Mouse (Mus musculus) G1E (cell line): Measurements from ENCODE around the gene Rpl36al. TPM values are rescaled to one million over a fixed set of nuclear protein-coding genes. Genes with fewer than 3 reads are reported as not detected.
"Not testable (repeated sequence)": the region's sequence is repeated elsewhere in the genome, so short reads cannot be mapped to it uniquely, and the experiment has no call there.

Experiments used
- ATAC-seq: 2 replicates; pipeline ENCODE4 v1.8.0; 2016; ENCODE audit warnings: mild to moderate bottlenecking; ENCODE audit not compliant: insufficient number of reproducible peaks, poor library complexity, low FRiP score, severe bottlenecking; ENCODE audit errors: extremely low read depth
- DNase-seq: peaks from one replicate; pipeline ENCODE4 v3.0.0; 2012; ENCODE audit warnings: low spot score
- H3K27me3 ChIP-seq: 2 replicates; pipeline ENCODE4 v1.6.1; 2012; ENCODE audit warnings: mild to moderate bottlenecking, low read length, inconsistent platforms; ENCODE audit not compliant: insufficient read depth
- H3K36me3 ChIP-seq: replicated peaks from 2 replicates; pipeline ENCODE3; 2012; ENCODE audit warnings: mild to moderate bottlenecking, inconsistent platforms
- H3K4me1 ChIP-seq: 2 replicates; pipeline ENCODE4 v1.6.1; 2012; ENCODE audit warnings: low read depth, low read length, inconsistent platforms, mixed read lengths; ENCODE audit not compliant: insufficient read depth
- H3K4me3 ChIP-seq: 2 replicates; pipeline ENCODE4 v1.5.1; 2012; ENCODE audit warnings: low read depth, mild to moderate bottlenecking, inconsistent platforms, low read length, moderate library complexity, mixed read lengths
- H3K9me3 ChIP-seq: replicated peaks from 2 replicates; pipeline ENCODE4 v1.6.1; 2012; ENCODE audit warnings: inconsistent platforms
- CTCF ChIP-seq: IDR thresholded peaks from 2 replicates; pipeline ENCODE4 v1.5.1; 2012; ENCODE audit warnings: low read depth, low read length, inconsistent platforms, mixed read lengths
- GATA1 ChIP-seq: IDR thresholded peaks from 2 replicates; pipeline ENCODE4 v1.6.1; 2012; ENCODE audit warnings: borderline replicate concordance, low read length, inconsistent platforms, mixed read lengths
- GATA2 ChIP-seq: IDR thresholded peaks from 2 replicates; pipeline ENCODE4 v1.6.1; 2012; ENCODE audit warnings: low read depth, low read length, inconsistent platforms, borderline replicate concordance
- POLR2AphosphoS5 ChIP-seq: IDR thresholded peaks from 2 replicates; pipeline ENCODE4 v1.6.1; 2012; ENCODE audit warnings: low read depth, low read length, inconsistent platforms; ENCODE audit not compliant: insufficient replicate concordance
- TAL1 ChIP-seq: conservative IDR thresholded peaks from 2 replicates; pipeline ENCODE4 v1.6.1; 2012; ENCODE audit warnings: low read depth, low read length, inconsistent platforms, mixed read lengths
- polyA plus RNA-seq: library from polyadenylated mRNA; stranded (reverse); fragments of >175 nt; gene quantifications from 2 replicates; pipeline ENCODE4 v1.2.3, GENCODE M21; 2012
- total RNA-seq, 2 experiments: library from RNA; stranded (forward) in 1 of 2; stranded (reverse) in 1 of 2; fragments of 200-1000 nt in 1 of 2; fragments of >200 nt in 1 of 2; fragmentation: Nextera tagmentation in 1 of 2; gene quantifications; 2 replicates each; pipeline ENCODE4 v1.2.3; 2014 to 2017

The Rpl36al gene
- total and polyA plus RNA-seq, 3 experiments, result 113 to 1,699 (median 258) TPM

DNA sequence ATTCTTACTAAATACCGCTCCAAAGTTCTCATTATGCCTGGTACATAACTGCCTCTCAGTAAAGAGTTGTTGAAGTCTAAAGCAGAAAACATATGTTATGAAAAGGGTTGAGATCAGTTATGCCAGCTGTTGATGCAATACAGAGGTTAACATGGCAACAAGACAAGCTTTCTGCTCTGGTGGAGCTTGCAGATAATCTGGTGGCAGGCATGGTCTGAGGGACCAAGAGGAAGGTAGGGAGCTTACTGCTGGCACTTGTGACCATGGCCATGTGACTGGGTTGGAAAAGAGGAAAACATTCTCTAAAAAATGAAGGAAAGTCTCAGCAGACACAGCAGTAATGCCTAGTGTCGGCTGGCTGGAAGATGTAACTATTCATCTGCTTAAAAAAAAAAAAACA, 12.6 kb downstream of the Rpl36al start:
- H3K4me1 ChIP-seq, result peaks cover 41% of the 10 kb centered on the region
- ATAC-seq (no peak), DNase-seq (no peak)
- H3K27me3 ChIP-seq, result no peaks in the 10 kb centered on the region
- TF ChIP-seq POLR2AphosphoS5 (no peak), GATA2 (no peak), TAL1 (no peak), CTCF (no peak), GATA1 (no peak)
- H3K36me3 ChIP-seq, result peaks cover 53% of the 10 kb centered on the region
- H3K4me3 ChIP-seq, result no peak overlapping the region
- no peaks in the 10 kb centered on the region for H3K9me3 ChIP-seq

DNA sequence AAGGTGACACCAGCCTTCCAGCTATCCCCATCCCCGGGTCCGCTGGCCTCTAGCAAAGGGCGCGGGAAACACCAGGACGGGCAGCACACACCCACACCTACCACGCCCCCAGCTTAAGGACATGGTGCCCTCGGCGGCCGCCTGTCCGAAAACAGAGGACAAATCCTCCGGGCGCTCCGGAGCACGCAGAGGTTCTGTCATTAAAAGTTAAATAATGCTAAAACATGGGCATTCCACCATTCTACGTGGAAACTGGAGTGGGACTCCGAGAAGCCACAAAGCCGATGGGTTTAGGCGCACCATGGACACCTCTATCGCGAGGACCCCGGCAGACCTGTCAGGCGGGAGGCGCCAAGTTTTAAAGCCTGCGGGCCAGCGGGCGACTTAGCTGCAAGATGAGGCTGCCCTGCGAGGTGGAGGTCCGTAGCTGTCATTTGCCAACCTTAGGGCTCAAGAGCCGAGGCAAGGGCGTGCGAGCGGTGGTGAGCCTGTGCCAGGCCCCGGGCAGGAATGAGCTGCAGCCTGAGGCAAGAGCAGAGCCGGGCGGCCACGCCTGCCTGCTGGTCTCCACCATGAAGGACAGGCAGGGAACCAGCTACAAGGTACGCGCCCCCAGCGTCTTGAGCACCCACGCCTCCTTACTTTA, 15.3 kb downstream of the Rpl36al start, which contains the start of gene Lrr1:
Gene Lrr1 (plus strand): TSS at position 354 of the 646 bp plus-strand sequence.
- H3K36me3 ChIP-seq, result peaks cover 27% of the 10 kb centered on the region
- H3K27me3 ChIP-seq, result no peaks in the 10 kb centered on the region
- no peaks in the 10 kb centered on the region for H3K9me3 ChIP-seq
- ATAC-seq (peak; percentile 83), DNase-seq (peak; percentile 88)
- H3K4me3 ChIP-seq, result peak within 1 kb of the TSS; percentile 87
- peaks cover 42% of the 10 kb centered on the region for H3K4me1 ChIP-seq
- TF ChIP-seq GATA2, result no peak
- TF ChIP-seq POLR2AphosphoS5, result peak; percentile 72; the same call in 1 of the 2 replicates
- TF ChIP-seq CTCF, result no peak
- no peak for TF ChIP-seq TAL1
- no peak for TF ChIP-seq GATA1

DNA sequence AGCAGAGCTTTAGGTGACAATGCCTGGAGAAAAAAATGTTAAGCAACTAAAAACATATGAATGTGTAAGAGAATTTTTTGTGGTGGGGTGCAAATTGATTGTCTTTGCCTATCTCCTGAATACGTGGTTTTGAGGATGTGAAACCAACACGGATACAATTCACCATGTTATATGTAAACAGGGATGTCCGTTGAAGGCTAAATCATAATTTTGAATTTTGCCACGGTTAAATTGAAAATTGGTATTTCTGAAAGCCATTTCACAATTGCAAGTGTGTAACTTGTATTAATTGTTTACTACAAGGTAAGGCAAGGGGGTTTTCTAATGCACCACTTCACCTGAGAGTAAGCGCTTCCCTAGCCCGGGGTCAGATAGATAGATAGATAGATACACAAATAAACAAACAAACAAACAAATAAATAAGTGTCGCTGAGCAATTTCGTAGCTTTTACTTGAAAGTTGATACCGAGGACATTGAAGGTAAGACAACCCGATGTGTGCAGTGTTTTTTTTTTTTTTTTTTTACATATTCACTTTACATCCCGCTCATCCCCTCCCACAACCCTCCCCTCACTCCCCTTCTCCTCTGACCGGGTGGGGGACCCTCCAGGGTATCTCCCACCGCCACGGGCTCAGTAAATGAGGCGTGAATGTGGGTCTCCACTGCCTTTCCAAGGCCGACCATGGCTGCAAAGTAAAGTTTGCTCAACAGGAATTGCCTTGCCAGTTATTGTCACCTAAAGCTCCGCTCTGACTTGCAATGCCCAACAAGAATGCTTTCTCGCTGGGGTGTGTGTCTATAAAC, 16.0 kb downstream of the Rpl36al start:
- TF ChIP-seq GATA1 (no peak), GATA2 (no peak), CTCF (no peak), POLR2AphosphoS5 (no peak), TAL1 (no peak)
- no peak for DNase-seq
- Histone ChIP-seq H3K4me3 (peak overlapping the region; percentile 87), H3K27me3 (no peaks in the 10 kb centered on the region), H3K9me3 (no peaks in the 10 kb centered on the region), H3K36me3 (peaks cover 20% of the 10 kb centered on the region), H3K4me1 (peaks cover 42% of the 10 kb centered on the region)
- ATAC-seq, result peak; percentile 5; the same call in 1 of the 2 replicates

DNA sequence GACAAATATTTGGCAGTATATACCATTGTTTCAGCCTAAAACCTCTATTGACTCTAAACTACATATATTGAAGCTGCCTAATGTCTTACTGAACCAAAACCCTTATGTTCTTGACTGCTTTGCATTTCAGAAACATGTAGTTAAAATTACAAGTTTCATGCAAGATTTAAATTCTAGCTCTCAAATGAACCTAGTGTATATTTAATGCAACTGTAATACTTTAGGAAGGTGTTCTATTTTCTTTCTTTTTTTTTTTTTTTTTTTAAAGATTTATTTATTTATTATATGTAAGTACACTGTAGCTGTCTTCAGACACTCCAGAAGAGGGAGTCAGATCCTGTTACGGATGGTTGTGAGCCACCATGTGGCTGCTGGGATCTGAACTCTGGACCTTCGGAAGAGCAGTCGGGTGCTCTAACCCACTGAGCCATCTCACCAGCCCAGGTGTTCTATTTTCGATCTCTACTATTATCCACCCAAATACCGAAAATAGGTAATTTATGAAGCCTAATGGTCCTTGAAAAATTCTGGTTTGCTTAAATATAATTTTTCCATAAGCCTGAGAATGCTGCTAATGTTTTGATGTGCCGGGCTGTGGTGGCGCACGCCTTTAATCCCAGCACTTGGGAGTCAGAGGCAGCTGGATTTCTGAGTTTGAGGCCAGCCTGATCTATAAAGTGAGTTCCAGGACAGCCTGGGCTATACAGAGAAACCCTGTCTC, 16.9 kb downstream of the Rpl36al start:
- Histone ChIP-seq H3K36me3 (peaks cover 15% of the 10 kb centered on the region), H3K4me1 (peaks cover 41% of the 10 kb centered on the region)
- not testable (repeated sequence) for H3K4me3 ChIP-seq, H3K9me3 ChIP-seq, H3K27me3 ChIP-seq, ATAC-seq, DNase-seq

DNA sequence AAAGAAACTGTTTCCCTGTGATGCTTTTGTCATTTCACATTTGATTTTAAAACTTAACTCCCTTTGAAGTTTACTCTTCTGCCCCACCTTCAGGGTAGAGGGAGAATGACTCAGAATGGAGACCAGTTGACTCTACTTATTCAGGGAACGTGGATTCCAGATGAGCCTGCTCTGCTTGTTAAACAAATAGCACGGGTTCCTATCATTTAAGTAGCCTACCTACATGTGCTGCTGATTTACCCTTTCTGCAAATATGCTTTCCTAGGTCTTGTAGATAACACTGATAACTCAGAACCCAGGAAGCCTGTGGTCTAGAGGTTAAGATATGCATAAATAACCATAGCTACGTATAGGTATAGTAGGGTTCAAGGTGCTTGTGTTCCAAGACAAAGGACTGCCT, 19.0 kb downstream of the Rpl36al start:
- no peaks in the 10 kb centered on the region for H3K27me3 ChIP-seq
- ATAC-seq, result no peak
- H3K4me3 ChIP-seq, result no peak overlapping the region
- H3K9me3 ChIP-seq, result no peaks in the 10 kb centered on the region
- no peak for DNase-seq
- peaks cover 32% of the 10 kb centered on the region for H3K4me1 ChIP-seq
- no peaks in the 10 kb centered on the region for H3K36me3 ChIP-seq
- no peak for TF ChIP-seq CTCF
- TF ChIP-seq POLR2AphosphoS5, result no peak
- no peak for TF ChIP-seq TAL1
- TF ChIP-seq GATA2, result no peak
- TF ChIP-seq GATA1, result no peak

DNA sequence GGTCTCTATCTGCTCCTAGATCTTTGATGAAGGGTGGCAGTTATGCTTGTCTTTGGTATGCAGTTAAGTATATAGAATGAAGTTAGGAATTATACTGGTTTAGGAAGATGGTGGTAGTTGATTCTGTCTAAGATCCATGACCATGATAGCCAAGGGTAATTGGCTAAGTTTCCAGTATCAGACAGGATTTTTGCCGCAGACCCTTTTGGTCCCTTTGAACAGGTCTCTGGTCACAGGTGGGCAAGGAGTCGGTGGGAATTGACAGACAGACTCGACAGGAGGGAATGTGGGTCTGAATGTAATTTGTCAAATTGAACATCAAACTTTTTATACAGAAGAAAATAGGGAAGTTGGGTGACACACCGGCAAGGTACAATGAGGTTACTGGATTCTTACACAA, 20.3 kb downstream of the Rpl36al start:
- not testable (repeated sequence) for H3K4me3 ChIP-seq, H3K27me3 ChIP-seq, ATAC-seq, DNase-seq, H3K9me3 ChIP-seq, H3K36me3 ChIP-seq
- peaks cover 27% of the 10 kb centered on the region for H3K4me1 ChIP-seq

DNA sequence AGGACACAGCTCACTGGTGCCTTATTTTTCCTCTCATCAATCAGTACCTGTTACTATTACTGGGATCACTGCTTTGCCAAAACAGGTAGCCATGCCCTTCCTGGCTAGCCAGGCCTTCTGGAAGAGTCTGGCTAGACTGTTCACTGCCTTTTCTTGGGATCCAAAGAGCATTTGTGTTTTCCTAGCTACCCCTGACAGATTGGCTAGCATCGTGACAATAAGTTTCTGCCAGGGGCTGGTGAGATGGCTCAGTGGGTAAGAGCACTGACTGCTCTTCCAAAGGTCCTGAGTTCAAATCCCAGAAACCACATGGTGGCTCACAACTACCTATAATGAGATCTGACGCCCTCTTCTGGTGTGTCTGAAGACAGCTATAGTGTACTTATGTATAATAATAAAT, 23.2 kb downstream of the Rpl36al start:
- Histone ChIP-seq H3K36me3 (peaks cover 25% of the 10 kb centered on the region), H3K4me1 (peaks cover 32% of the 10 kb centered on the region)
- H3K4me3 ChIP-seq, DNase-seq, H3K9me3 ChIP-seq, H3K27me3 ChIP-seq, ATAC-seq: not testable (repeated sequence)
